In genomic region chr14:61756651-61757050, GRCm38 (mm10) we compare ENCODE assay signal across 9 mouse cellular contexts.
DNase-seq lines count a peak whose midpoint lies in the region; ATAC-seq lines count a peak whose summit lies in the region.
"Had no signal": no experiment of that assay in that cellular context is flagged by ENCODE, and none has a peak within 500 bp of the region (broad histone marks: within the 10 kb centered on the region; RNA-seq: fewer than 3 reads in every experiment).

No protein-coding gene starts in this region.

- no peak for DNase-seq in heart, postnatal 36 days
- DNase-seq in lung, postnatal 10 days = no peak
- no peak for DNase-seq in urinary bladder, postnatal 36 days (ENCODE audit: low spot score in 2 of 2)
- no peak for DNase-seq in layer of hippocampus, adult 18-20 months (ENCODE audit: low spot score in 2 of 2)

- intact Hi-C loops in heart, postnatal 36 days (cut with DNase I) = no loop called here

- H3K4me1 ChIP-seq in heart, embryonic 13.5 days = peaks cover 13% of the 10 kb centered on the region
- H3K4me1 ChIP-seq in lung, embryonic 16.5 days (replicated peaks; ENCODE audit: control insufficient read depth, insufficient read depth, low read length) = 0 out of 2 replicates have a peak, but pooled peaks cover 8% of the 10 kb centered on the region
- peaks cover 7% of the 10 kb centered on the region; the same call in 1 of the 2 replicates for H3K4me1 ChIP-seq in limb, embryonic 15.5 days
- peaks cover 6% of the 10 kb centered on the region for H3K4me1 ChIP-seq in stomach, embryonic 16.5 days (ENCODE audit: control insufficient read depth, insufficient read depth, low read length)

- no peak for ATAC-seq in heart, embryonic 13.5 days (ENCODE audit: extremely low read depth, insufficient number of reproducible peaks, low FRiP score, low TSS enrichment)
- no peak for ATAC-seq in lung, embryonic 16.5 days (ENCODE audit: low read depth)
- no peak for ATAC-seq in limb, embryonic 15.5 days (ENCODE audit: insufficient number of reproducible peaks, low FRiP score, low TSS enrichment, low read depth)
- ATAC-seq in stomach, embryonic 16.5 days (ENCODE audit: insufficient read depth, low FRiP score) = no peak

- 28% methylated on average over 1 of the region's 1 CpGs for WGBS in heart, embryonic 13.5 days
- WGBS in lung, embryonic 16.5 days = 14% methylated on average over 1 of the region's 1 CpGs
- 16% methylated on average over 1 of the region's 1 CpGs for WGBS in limb, embryonic 15.5 days
- WGBS in stomach, embryonic 16.5 days = 19% methylated on average over 1 of the region's 1 CpGs

- peak overlapping the region; percentile 67 for H3K4me2 ChIP-seq in heart, embryonic 13.5 days
- peak overlapping the region; percentile 45; the same call in 1 of the 2 replicates for H3K4me2 ChIP-seq in lung, embryonic 16.5 days (ENCODE audit: low read depth, low read length)
- H3K4me2 ChIP-seq in limb, embryonic 15.5 days = 0 out of 2 replicates have a peak overlapping the region, but pooled peaks have one; percentile 33
- peak overlapping the region; percentile 53 for H3K4me2 ChIP-seq in stomach, embryonic 16.5 days (ENCODE audit: low read depth, low read length)

- no peaks in the 10 kb centered on the region for H3K9me3 ChIP-seq in heart, embryonic 13.5 days
- H3K9me3 ChIP-seq in lung, embryonic 16.5 days (ENCODE audit: control insufficient read depth, low read length) = no peaks in the 10 kb centered on the region
- no peaks in the 10 kb centered on the region for H3K9me3 ChIP-seq in limb, embryonic 15.5 days
- no peaks in the 10 kb centered on the region for H3K9me3 ChIP-seq in stomach, embryonic 16.5 days (replicated peaks; ENCODE audit: control insufficient read depth, low read length)

- peak overlapping the region; percentile 37; the same call in 1 of the 2 replicates for H3K4me3 ChIP-seq in heart, embryonic 13.5 days
- H3K4me3 ChIP-seq in lung, embryonic 16.5 days (ENCODE audit: low read length) = no peak overlapping the region
- no peak overlapping the region for H3K4me3 ChIP-seq in limb, embryonic 15.5 days
- H3K4me3 ChIP-seq in stomach, embryonic 16.5 days (replicated peaks; ENCODE audit: low read length) = peak overlapping the region; percentile 26

- no peaks in the 10 kb centered on the region for H3K36me3 ChIP-seq in heart, embryonic 13.5 days
- H3K36me3 ChIP-seq in lung, embryonic 16.5 days (ENCODE audit: control insufficient read depth, insufficient read depth, low read length) = no peaks in the 10 kb centered on the region
- no peaks in the 10 kb centered on the region for H3K36me3 ChIP-seq in limb, embryonic 15.5 days
- no peaks in the 10 kb centered on the region for H3K36me3 ChIP-seq in stomach, embryonic 16.5 days (ENCODE audit: control insufficient read depth, insufficient read depth, low read length)

- H3K27me3 ChIP-seq in heart, embryonic 13.5 days (replicated peaks) = no peaks in the 10 kb centered on the region
- H3K27me3 ChIP-seq in lung, embryonic 16.5 days (ENCODE audit: control insufficient read depth, insufficient read depth, low read depth, low read length) = no peaks in the 10 kb centered on the region
- no peaks in the 10 kb centered on the region for H3K27me3 ChIP-seq in limb, embryonic 15.5 days
- no peaks in the 10 kb centered on the region for H3K27me3 ChIP-seq in stomach, embryonic 16.5 days (ENCODE audit: control insufficient read depth, insufficient read depth, low read length)

- peak overlapping the region; percentile 52; the same call in 1 of the 2 replicates for H3K27ac ChIP-seq in heart, embryonic 13.5 days (replicated peaks)
- H3K27ac ChIP-seq in lung, embryonic 16.5 days (ENCODE audit: low read length) = no peak overlapping the region
- 0 out of 2 replicates have a peak overlapping the region, but pooled peaks have one; percentile 48 for H3K27ac ChIP-seq in limb, embryonic 15.5 days
- no peak overlapping the region for H3K27ac ChIP-seq in stomach, embryonic 16.5 days (ENCODE audit: low read length)
- H3K27ac ChIP-seq: liver, embryonic 14.5 days had no signal

- 0 out of 2 replicates have a peak overlapping the region, but pooled peaks have one; percentile 69 for H3K9ac ChIP-seq in heart, embryonic 13.5 days
- no peak overlapping the region for H3K9ac ChIP-seq in lung, embryonic 16.5 days (ENCODE audit: low read length)
- H3K9ac ChIP-seq in limb, embryonic 15.5 days = no peak overlapping the region
- peak overlapping the region; percentile 43 for H3K9ac ChIP-seq in stomach, embryonic 16.5 days (ENCODE audit: low read length)
- H3K9ac ChIP-seq: liver, embryonic 14.5 days had no signal

Comparison
In these comparisons a context has a peak if more than half of its experiments do, and no peak if none do; other contexts are left out.
1. H3K27ac ChIP-seq: peak in heart, embryonic 13.5 days (single experiment) and limb, embryonic 15.5 days (single experiment); none in lung, embryonic 16.5 days (single experiment) and stomach, embryonic 16.5 days (single experiment).
2. H3K4me3 ChIP-seq: peak in heart, embryonic 13.5 days (single experiment) and stomach, embryonic 16.5 days (single experiment); none in lung, embryonic 16.5 days (single experiment) and limb, embryonic 15.5 days (single experiment).
3. H3K9ac ChIP-seq: peak in heart, embryonic 13.5 days (single experiment) and stomach, embryonic 16.5 days (single experiment); none in lung, embryonic 16.5 days (single experiment) and limb, embryonic 15.5 days (single experiment).
4. Peak in every context shown above with its lines, with median percentiles within 50 percentile points of each other: H3K4me2 ChIP-seq.